Mouse (Mus musculus): ENCODE measurements around the gene Agpat2. TPM values are rescaled to one million over a fixed set of nuclear protein-coding genes. Genes with fewer than 3 reads are reported as not detected.

Agpat2 gene
- polyA plus RNA-seq, 1 experiment from 2014 or later = 6.2 TPM

GRCm38 (mm10) chr2:26549801-26550200 is 54.4 kb downstream of the Agpat2 start:
- Histone ChIP-seq H3K27me3 (replicated peaks; ENCODE audit: control insufficient read depth, insufficient read depth, low read length) (no peaks in the 10 kb centered on the region), H3K4me1 (ENCODE audit: control insufficient read depth, insufficient read depth, low read depth, low read length) (peaks cover 3% of the 10 kb centered on the region), H3K36me3 (ENCODE audit: control insufficient read depth, insufficient read depth, low read length) (no peaks in the 10 kb centered on the region), H3K9me3 (ENCODE audit: control insufficient read depth, low read length) (no peaks in the 10 kb centered on the region), H3K27ac (ENCODE audit: low read depth, low read length) (0 out of 2 replicates have a peak overlapping the region, but pooled peaks have one; percentile 6), H3K4me2 (ENCODE audit: low read length) (no peak overlapping the region), H3K4me3 (ENCODE audit: low read length) (no peak overlapping the region), H3K9ac (ENCODE audit: low read depth, low read length) (no peak overlapping the region)
- 89% methylated on average over 10 of the region's 10 CpGs for WGBS
- ATAC-seq = no peak

DNA sequence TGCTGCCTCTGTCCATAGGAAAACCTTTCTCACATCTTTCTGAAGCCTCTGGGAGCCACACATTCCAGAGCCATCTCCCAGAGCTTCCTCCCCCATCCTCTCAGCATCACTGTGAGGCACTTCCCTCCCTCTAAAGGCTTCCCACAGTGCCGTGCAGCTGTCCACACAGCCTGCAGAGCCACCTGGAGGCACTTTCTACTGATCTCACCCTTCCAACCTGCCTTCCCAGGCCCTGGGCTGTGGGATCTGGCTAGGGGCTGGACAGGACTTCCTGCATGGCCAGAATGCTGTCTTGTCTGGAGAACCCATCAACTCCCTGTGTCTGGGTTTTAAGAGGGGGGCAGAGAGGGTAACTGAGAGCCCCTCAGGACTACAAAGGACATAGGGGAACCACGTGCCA is 56.7 kb downstream of the Agpat2 start:
- peak; percentile 51; the same call in 1 of the 2 replicates for ATAC-seq
- Histone ChIP-seq H3K36me3 (ENCODE audit: control insufficient read depth, insufficient read depth, low read length) (no peaks in the 10 kb centered on the region), H3K27ac (ENCODE audit: low read depth, low read length) (no peak overlapping the region), H3K9ac (ENCODE audit: low read depth, low read length) (no peak overlapping the region), H3K9me3 (ENCODE audit: control insufficient read depth, low read length) (no peaks in the 10 kb centered on the region), H3K27me3 (replicated peaks; ENCODE audit: control insufficient read depth, insufficient read depth, low read length) (no peaks in the 10 kb centered on the region), H3K4me1 (ENCODE audit: control insufficient read depth, insufficient read depth, low read depth, low read length) (peaks cover 3% of the 10 kb centered on the region), H3K4me2 (ENCODE audit: low read length) (no peak overlapping the region), H3K4me3 (ENCODE audit: low read length) (no peak overlapping the region)
- 29% methylated on average over 2 of the region's 2 CpGs for WGBS

DNA sequence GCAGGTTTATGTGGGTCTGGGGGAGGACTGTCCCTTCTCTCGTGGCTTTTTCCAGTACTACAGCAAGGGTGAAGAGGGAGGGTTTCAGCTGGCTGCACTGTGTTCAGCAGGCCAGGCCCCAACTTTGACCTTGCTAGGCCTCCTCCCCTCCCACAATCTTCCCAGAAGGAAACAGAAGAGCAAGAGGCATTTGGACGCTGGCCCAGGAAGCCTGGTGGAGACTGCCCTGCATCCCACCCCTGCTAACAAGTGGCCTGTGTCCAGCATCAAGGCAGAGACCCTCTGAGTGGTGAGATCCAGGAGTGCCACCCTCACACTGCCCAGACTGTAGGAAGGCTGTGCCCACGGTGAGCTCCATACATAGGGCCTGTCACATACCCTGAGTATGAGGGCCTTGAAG is 60.0 kb downstream of the Agpat2 start:
- no peak overlapping the region for H3K4me3 ChIP-seq (ENCODE audit: low read length)
- H3K27me3 ChIP-seq (replicated peaks; ENCODE audit: control insufficient read depth, insufficient read depth, low read length) = no peaks in the 10 kb centered on the region
- ATAC-seq = no peak
- no peaks in the 10 kb centered on the region for H3K9me3 ChIP-seq (ENCODE audit: control insufficient read depth, low read length)
- WGBS = 59% methylated on average over 3 of the region's 3 CpGs
- no peak overlapping the region for H3K9ac ChIP-seq (ENCODE audit: low read depth, low read length)
- no peak overlapping the region for H3K4me2 ChIP-seq (ENCODE audit: low read length)
- H3K4me1 ChIP-seq (ENCODE audit: control insufficient read depth, insufficient read depth, low read depth, low read length) = peaks cover 17% of the 10 kb centered on the region
- H3K27ac ChIP-seq (ENCODE audit: low read depth, low read length) = no peak overlapping the region
- no peaks in the 10 kb centered on the region for H3K36me3 ChIP-seq (ENCODE audit: control insufficient read depth, insufficient read depth, low read length)

- ATAC-seq = no peak
- Histone ChIP-seq H3K4me3 (ENCODE audit: low read length) (no peak overlapping the region), H3K27ac (ENCODE audit: low read depth, low read length) (no peak overlapping the region), H3K9ac (ENCODE audit: low read depth, low read length) (no peak overlapping the region), H3K27me3 (replicated peaks; ENCODE audit: control insufficient read depth, insufficient read depth, low read length) (no peaks in the 10 kb centered on the region), H3K4me1 (ENCODE audit: control insufficient read depth, insufficient read depth, low read depth, low read length) (peaks cover 17% of the 10 kb centered on the region), H3K9me3 (ENCODE audit: control insufficient read depth, low read length) (no peaks in the 10 kb centered on the region), H3K4me2 (ENCODE audit: low read length) (no peak overlapping the region), H3K36me3 (ENCODE audit: control insufficient read depth, insufficient read depth, low read length) (no peaks in the 10 kb centered on the region)
- WGBS = 92% methylated on average over 8 of the region's 8 CpGs
These were observed 60.4 kb downstream of the Agpat2 start for GRCm38 (mm10) chr2:26543768-26544167.

DNA sequence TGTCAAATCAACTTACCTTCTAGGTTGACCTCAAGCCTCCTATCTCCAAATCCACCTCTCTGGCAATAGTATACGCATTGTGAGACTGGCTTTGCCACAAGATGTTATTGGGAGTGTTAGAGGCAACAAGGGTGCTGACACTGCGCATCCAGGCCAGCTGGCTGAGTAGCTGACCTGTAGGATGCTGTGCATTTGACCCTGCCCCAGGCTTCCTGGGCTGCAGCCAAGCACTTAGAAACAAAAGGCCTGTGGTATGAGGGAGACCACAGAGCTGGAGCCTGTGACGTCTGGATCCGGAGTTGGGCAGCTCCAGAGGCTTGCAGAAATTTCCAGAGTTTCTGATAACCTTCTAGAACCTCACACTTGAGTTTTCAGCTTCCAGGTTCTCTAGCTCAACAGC is 61.1 kb downstream of the Agpat2 start:
- H3K4me2 ChIP-seq (ENCODE audit: low read length) = no peak overlapping the region
- H3K4me3 ChIP-seq (ENCODE audit: low read length) = no peak overlapping the region
- H3K9ac ChIP-seq (ENCODE audit: low read depth, low read length) = no peak overlapping the region
- no peaks in the 10 kb centered on the region for H3K9me3 ChIP-seq (ENCODE audit: control insufficient read depth, low read length)
- 58% methylated on average over 4 of the region's 4 CpGs for WGBS
- no peak for ATAC-seq
- no peak overlapping the region for H3K27ac ChIP-seq (ENCODE audit: low read depth, low read length)
- H3K27me3 ChIP-seq (replicated peaks; ENCODE audit: control insufficient read depth, insufficient read depth, low read length) = no peaks in the 10 kb centered on the region
- peaks cover 17% of the 10 kb centered on the region for H3K4me1 ChIP-seq (ENCODE audit: control insufficient read depth, insufficient read depth, low read depth, low read length)
- no peaks in the 10 kb centered on the region for H3K36me3 ChIP-seq (ENCODE audit: control insufficient read depth, insufficient read depth, low read length)

MicroRNAs within 50 kb of the gene (microRNA counts, 519-probe panel; counts per million panel counts)
- microRNA mmu-miR-126-3p (3,497 counts per million, percentile 90 among the panel's probes with 10 or more counts), microRNA mmu-miR-126-5p (2,775 counts per million, percentile 74 among the panel's probes with 10 or more counts)

Small RNA genes lying within 50 kb of the gene (microRNA-seq; reads per million reads assigned to microRNA genes)
- gene Mir126a = not detected
- gene Mir126b = not detected

Other genes with a start within 250 kb of the Agpat2 start
- 1.9 and 2.9 TPM in 2 replicates for gene Card9, start 243.5 kb downstream of the Agpat2 start, polyA plus RNA-seq (2015; fragmentation: Nextera tagmentation; extraction: Ambion mirVana)
- gene Snapc4, start 223.8 kb downstream of the Agpat2 start, polyA plus RNA-seq (2015; fragmentation: Nextera tagmentation; extraction: Ambion mirVana) = 29.1 and 36.4 TPM in 2 replicates
- gene Entr1, start 215.1 kb downstream of the Agpat2 start, polyA plus RNA-seq (2015; fragmentation: Nextera tagmentation; extraction: Ambion mirVana) = 158 and 169 TPM in 2 replicates
- gene Pmpca, start 215.1 kb downstream of the Agpat2 start, polyA plus RNA-seq (2015; fragmentation: Nextera tagmentation; extraction: Ambion mirVana) = 96.0 and 98.9 TPM in 2 replicates
- gene Inpp5e, start 195.2 kb downstream of the Agpat2 start, polyA plus RNA-seq (2015; fragmentation: Nextera tagmentation; extraction: Ambion mirVana) = 24.9 and 25.6 TPM in 2 replicates
- gene Sec16a, start 159.2 kb downstream of the Agpat2 start, polyA plus RNA-seq (2015; fragmentation: Nextera tagmentation; extraction: Ambion mirVana) = 15.4 and 19.3 TPM in 2 replicates
- gene Notch1, start 87.8 kb downstream of the Agpat2 start, polyA plus RNA-seq (2015; fragmentation: Nextera tagmentation; extraction: Ambion mirVana) = 13.3 and 15.1 TPM in 2 replicates
- 75.4 and 76.2 TPM in 2 replicates for gene Egfl7, start 24.4 kb downstream of the Agpat2 start, polyA plus RNA-seq (2015; fragmentation: Nextera tagmentation; extraction: Ambion mirVana)
- gene Gm20532, start 17.8 kb downstream of the Agpat2 start, polyA plus RNA-seq (2015; fragmentation: Nextera tagmentation; extraction: Ambion mirVana) = not detected in 2 replicates
- 153 and 156 TPM in 2 replicates for gene Fam69b, start 24.0 kb upstream of the Agpat2 start, polyA plus RNA-seq (2015; fragmentation: Nextera tagmentation; extraction: Ambion mirVana)
- gene Lcn4, start 66.9 kb upstream of the Agpat2 start, polyA plus RNA-seq (2015; fragmentation: Nextera tagmentation; extraction: Ambion mirVana) = not detected in 2 replicates

Data from hindbrain, embryonic 16.5 days (tissue).